Mouse (Mus musculus) neutrophil, adult 5-6 weeks (primary cell): Measurements from ENCODE around the gene Slc8a1. TPM values are rescaled to one million over a fixed set of nuclear protein-coding genes. Genes with fewer than 3 reads are reported as not detected.

Source experiments
- ATAC-seq: fragments of 151-379, 151-347 bp; 2 replicates; pipeline ENCODE4 v1.8.0; 2017; ENCODE audit warnings: mild to moderate bottlenecking, moderate TSS enrichment; ENCODE audit not compliant: insufficient number of reproducible peaks, poor library complexity, low FRiP score, severe bottlenecking; ENCODE audit errors: extremely low read depth
- total RNA-seq: library from RNA; stranded (forward); fragments of 200-1000 nt; gene quantifications from 2 replicates; pipeline ENCODE4 v1.2.3, GENCODE M21; 2017

Slc8a1 gene
- total RNA-seq, 1 experiment from 2014 or later = 5.4 TPM

- no peak for ATAC-seq
Observed at GRCm38 (mm10) chr17:81526463-81526862, 211.7 kb downstream of the Slc8a1 start.

GRCm38 (mm10) chr17:81524826-81525225 is 213.4 kb downstream of the Slc8a1 start:
- no peak for ATAC-seq

- ATAC-seq = no peak
Observed at GRCm38 (mm10) chr17:81523943-81524342, 214.2 kb downstream of the Slc8a1 start.

- no peak for ATAC-seq
Observed at GRCm38 (mm10) chr17:81518316-81519025, 219.7 kb downstream of the Slc8a1 start.

GRCm38 (mm10) chr17:81516155-81516554 is 222.0 kb downstream of the Slc8a1 start:
- ATAC-seq = no peak

GRCm38 (mm10) chr17:81514022-81514421 is 224.2 kb downstream of the Slc8a1 start:
- ATAC-seq = no peak

- no peak for ATAC-seq
Observed at GRCm38 (mm10) chr17:81513368-81513958, 224.7 kb downstream of the Slc8a1 start.

- ATAC-seq = no peak
Observed at GRCm38 (mm10) chr17:81505162-81505685, 233.0 kb downstream of the Slc8a1 start.

- no peak for ATAC-seq
Observed at GRCm38 (mm10) chr17:81504040-81504439, 234.1 kb downstream of the Slc8a1 start.

GRCm38 (mm10) chr17:81502732-81503131 is 235.4 kb downstream of the Slc8a1 start:
- no peak for ATAC-seq

- no peak for ATAC-seq
Observed at GRCm38 (mm10) chr17:81500686-81501407, 237.3 kb downstream of the Slc8a1 start.

- no peak for ATAC-seq
Observed at GRCm38 (mm10) chr17:81497919-81498318, 240.3 kb downstream of the Slc8a1 start.

GRCm38 (mm10) chr17:81496616-81497015 is 241.6 kb downstream of the Slc8a1 start:
- ATAC-seq = no peak

GRCm38 (mm10) chr17:81492216-81492865 is 245.8 kb downstream of the Slc8a1 start:
- no peak for ATAC-seq

GRCm38 (mm10) chr17:81486388-81486787 is 251.8 kb downstream of the Slc8a1 start:
- no peak for ATAC-seq

- ATAC-seq = no peak
Observed at GRCm38 (mm10) chr17:81481843-81482490, 256.2 kb downstream of the Slc8a1 start.

- ATAC-seq = no peak
Observed at GRCm38 (mm10) chr17:81480351-81481161, 257.6 kb downstream of the Slc8a1 start.

- no peak for ATAC-seq
Observed at GRCm38 (mm10) chr17:81479807-81480206, 258.4 kb downstream of the Slc8a1 start.
